Mouse (Mus musculus) kidney, postnatal 14 days (tissue): ENCODE measurements around the gene Prickle4.
A peak's percentile ranks its signal among the peaks of the same experiment; 100 is the strongest.
"Not testable (repeated sequence)": the region's sequence is repeated elsewhere in the genome, so short reads cannot be mapped to it uniquely, and the experiment has no call there.

ENCODE experiments used
- DNase-seq: peaks from one replicate; pipeline ENCODE4 v3.0.0; 2022; ENCODE audit warnings: mixed read lengths

Gene Prickle4

GRCm38 (mm10) chr17:47663009-47663713 lies 31.4 kb downstream of the Prickle4 start:
- no peak for DNase-seq

GRCm38 (mm10) chr17:47658741-47659243 lies 35.7 kb downstream of the Prickle4 start:
- no peak for DNase-seq

DNA sequence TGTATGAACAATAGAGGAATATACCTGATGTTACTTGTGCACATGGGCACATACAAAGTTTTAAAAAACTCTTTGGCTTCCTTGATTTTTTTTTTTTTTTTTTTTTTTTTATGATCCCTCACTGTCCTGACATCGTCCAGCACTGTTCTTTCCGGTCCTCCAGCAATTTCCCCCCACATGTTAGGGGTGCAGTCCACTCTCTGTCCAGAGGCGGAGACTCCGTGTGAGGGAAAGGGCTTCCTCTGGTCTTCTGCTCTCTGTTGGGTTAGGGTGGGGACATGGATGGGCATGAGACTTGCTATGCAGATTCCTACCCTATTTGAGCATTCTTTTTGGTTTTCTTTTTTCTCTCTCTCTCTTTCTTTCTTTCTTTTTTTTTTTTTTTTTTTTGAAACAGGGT lies 36.6 kb downstream of the Prickle4 start:
- DNase-seq = no peak

GRCm38 (mm10) chr17:47655697-47656096 lies 38.8 kb downstream of the Prickle4 start:
- DNase-seq = no peak

DNA sequence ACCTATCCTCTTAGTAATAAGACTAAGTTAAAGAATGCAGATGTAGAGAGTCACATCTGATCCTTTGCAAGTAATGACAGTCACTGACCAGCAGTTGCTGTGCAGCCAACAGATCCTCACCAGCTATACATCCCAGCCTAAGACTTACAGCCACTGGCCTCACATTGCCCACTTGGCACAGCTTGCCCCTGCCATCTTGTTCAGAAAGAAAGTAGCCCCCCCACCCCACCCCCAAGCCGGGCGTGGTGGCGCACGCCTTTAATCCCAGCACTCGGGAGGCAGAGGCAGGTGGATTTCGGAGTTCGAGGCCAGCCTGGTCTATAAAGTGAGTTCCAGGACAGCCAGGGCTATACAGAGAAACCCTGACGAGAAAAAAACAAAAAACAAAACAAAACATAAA lies 40.2 kb downstream of the Prickle4 start:
- DNase-seq = not testable (repeated sequence)

DNA sequence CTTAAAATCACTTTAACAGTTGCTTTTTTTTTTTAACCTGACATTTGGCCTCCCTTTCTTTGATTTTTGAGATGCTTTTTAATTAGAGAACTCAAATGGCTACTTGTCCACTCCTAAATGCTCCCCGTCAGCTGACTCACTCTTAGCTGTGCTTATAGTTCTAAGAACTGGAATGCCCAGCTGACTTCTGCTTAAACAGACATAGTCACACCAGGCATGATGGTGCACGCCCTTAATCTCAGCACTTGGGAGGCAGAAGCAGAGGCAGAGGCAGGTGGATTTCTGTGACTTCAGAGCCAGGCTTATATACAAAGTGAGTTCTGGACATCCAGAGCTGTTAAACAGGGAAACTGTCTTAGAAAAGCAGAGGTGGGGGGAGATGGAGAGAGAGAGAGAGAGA lies 42.6 kb downstream of the Prickle4 start:
- DNase-seq = no peak

DNA sequence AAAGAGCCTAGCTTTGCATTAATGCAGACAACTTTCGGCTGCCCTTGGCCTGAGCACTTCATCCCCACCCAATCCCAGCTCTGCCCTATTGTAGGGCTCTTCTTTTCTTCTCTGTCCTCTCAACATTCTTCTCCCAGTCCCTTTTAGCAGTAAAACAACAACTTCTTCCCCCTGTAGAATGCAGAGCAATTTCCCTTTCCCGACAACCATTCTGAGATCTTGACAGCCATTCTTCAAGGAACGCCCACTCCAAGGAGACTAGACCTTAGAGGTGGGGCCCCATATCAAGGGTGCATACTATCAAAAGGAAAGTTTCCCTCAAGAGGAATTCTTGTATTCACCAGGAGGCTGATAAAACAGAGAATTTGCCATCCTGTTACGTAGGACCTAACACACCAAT lies 45.6 kb downstream of the Prickle4 start:
- no peak for DNase-seq

DNA sequence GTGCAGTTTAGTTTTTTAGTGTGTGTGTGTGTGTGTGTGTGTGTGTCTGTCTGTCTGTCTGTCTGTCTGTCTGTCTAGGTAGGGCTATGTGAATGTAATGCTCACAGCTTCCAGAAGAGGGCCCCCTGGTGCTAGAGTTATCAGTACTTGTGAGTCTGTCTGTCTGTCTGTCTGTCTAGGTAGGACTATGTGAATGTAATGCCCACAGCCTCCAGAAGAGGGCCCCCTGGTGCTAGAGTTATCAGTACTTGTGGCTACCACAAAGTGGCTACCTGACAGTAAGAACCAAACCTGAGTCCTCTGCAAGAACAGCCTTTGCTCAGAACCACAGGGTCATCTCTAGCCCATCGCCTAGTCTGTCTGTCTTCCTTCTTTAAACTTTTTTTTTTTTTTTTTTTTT lies 47.9 kb downstream of the Prickle4 start:
- DNase-seq = peak; percentile 81

DNA sequence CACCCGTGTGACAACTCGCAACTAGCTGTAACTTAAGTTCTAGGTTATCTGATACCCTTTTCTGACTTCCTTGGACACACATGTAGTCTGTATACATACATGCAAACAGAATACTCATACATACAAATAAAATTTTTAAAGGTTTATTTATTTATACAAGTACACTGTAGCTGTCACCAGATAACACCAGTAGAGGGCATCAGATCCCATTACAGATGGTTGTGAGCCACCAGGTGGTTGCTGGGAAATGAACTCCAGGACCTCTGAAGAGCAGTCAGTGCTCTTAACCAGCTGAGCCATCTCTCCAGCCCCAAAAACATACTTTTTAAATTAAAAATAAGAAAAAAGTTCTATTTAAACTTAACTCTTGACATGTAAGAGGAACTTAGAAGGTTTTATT lies 51.5 kb downstream of the Prickle4 start:
- no peak for DNase-seq
